Mouse (Mus musculus) gastrocnemius, postnatal 14 days (tissue): ENCODE data around the gene Slc29a1. TPM values are rescaled to one million over a fixed set of nuclear protein-coding genes. Genes with fewer than 3 reads are reported as not detected.

Source experiments
- DNase-seq: peaks from one replicate; pipeline ENCODE4 v3.0.0; 2021; ENCODE audit warnings: mixed read lengths
- intact Hi-C: fragments of 180-260 bp; cut with DNase I; formaldehyde crosslinking; loops from one replicate; pipeline ENCODE4 v1.15.1; 2025; ENCODE audit warnings: low total_unique reads
- total RNA-seq, 2 experiments: library from RNA; stranded (reverse); gene quantifications; 2 replicates each; pipeline ENCODE4 v1.2.3; 2021

The Slc29a1 gene
- total RNA-seq, 2 experiments from 2014 or later, result 59.2 to 71.6 TPM

DNA sequence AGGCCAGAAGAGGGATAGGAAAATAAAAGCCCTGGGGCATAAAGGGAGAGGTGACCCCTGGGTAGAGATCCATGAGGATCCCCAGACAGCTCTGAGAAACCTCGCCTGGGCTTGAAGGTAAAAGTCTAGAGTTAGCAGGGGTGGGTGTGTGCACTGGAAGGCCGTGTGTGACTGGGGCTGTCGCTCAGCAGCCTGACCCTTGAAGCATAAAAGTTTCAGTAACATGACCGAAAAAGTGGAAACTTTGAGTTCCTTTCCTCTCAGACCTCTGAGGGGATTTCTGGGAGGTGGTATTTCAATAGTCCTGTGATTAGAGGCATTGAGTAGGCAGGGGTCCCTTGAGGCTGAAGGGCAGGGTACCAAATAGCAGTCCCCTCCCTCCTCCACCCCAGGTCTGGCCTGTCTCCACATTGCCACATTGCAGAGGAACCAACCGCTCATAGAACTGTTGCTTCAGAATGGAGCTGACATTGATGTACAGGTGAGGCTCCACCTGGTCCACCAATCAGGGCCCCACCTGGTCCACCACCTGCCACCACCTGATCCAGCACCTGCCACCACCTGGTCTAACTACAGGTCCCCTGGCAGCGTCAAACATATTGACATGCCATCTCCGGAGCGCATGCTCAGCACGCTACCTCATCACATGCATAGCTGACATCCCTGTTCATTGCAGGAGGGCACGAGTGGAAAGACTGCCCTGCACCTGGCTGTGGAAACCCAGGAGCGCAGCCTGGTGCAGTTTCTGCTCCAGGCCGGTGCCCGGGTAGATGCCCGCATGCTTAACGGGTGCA is 39.5 kb downstream of the Slc29a1 start:
- no peak for DNase-seq
- intact Hi-C loops, result no loop called here

DNA sequence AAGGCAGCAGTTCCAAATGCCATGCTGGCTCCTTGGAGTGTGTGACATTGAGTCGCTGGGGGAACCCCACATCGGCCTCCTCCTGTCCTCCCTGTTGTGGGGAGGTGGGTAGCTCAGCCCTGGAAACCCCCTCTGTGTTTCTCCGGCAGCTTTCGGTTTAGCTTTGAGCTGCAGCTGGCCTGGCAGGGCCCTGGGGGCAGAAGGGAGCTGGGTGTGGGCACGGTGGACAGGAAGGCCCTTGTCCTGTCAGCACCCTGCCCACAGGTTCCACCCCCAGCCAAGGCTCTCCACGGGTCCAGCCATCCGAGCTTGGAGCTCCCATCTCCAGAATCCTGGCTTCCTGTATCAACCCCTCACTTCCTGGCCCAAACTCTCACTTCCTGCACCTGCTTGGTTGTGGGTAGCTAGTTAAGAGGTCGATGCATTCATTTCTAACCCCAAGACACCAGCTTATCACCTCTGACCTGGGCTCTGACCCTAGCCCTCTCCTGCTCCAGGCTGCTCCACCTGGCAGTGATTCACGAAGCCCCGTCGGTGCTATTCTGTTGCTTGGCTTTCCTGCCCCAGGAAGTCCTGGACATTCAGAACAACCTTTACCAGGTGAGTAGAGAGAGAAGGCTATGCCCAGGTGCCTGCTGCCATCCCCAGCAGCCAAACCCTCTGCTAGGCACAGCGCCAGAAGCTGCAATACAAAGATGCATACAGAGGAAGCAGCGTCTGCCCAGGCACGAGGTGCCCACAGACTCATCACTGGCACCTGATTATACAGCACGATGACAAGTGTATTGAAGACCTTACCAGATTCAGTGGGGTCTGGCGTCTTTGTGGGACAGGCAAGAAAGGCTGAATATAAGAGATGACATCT is 41.2 kb downstream of the Slc29a1 start:
- intact Hi-C loops, result no loop called here
- DNase-seq, result no peak

DNA sequence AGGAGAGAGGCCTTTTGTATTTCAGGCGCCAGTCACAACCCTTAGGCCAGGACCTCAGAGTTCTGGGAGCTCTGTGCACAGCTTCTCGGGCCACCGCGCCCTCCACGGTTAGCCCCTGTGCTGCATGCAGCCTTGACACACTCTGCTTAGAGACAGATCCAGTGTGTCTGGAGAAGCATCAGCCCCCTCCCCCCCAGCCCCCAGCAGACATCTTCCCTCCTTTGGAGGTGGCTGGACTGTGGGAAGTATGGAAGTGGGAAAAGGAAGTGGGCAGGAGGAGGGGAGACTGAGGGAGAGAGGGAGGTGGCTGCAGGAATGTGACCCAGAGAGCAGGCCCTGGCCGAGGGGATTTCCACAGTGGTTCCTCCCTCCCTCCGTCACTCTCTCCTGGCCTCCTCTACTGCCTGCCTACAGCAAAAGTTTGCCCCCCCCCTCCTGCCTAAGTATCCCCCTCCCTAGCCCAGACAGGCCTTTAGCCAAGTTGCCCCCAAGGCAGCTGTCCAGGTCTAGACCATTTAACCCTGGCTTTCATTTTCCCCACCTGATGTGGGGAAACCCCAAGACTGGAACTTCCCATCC is 42.1 kb downstream of the Slc29a1 start:
- intact Hi-C loops, result no loop called here
- no peak for DNase-seq

- intact Hi-C loops, result no loop called here
- no peak for DNase-seq
Observed at GRCm38 (mm10) chr17:45556514-45557245, 42.7 kb downstream of the Slc29a1 start.

- intact Hi-C loops, result no loop called here
- DNase-seq, result no peak
Observed at GRCm38 (mm10) chr17:45556107-45556489, 43.3 kb downstream of the Slc29a1 start.

GRCm38 (mm10) chr17:45555452-45556106 is 43.8 kb downstream of the Slc29a1 start, which contains the start of gene Nfkbie:
Gene Nfkbie, plus strand, starts transcription at chr17:45555703.
- peak; percentile 93 for DNase-seq
- intact Hi-C loops, result no loop called here

DNA sequence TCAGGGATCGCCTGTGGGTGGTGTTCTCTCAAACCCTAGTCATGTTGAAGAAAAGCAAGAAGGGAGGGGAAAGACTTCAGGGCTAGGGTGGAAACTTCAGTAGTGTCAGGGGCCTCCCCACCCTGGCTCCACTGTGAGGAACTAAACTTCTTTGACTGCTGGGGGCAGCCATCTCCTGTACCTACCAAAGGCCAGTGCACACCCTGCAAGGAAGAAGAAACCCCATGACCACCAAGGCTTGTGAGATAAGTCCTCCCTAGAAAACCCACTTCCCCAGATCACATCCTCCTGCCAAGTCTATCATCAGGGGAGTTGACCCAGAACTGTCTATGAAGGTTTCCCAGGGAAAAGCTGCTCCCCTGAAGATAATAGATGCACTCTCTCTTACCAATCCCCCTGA is 45.0 kb downstream of the Slc29a1 start:
- no peak for DNase-seq
- intact Hi-C loops, result no loop called here

DNA sequence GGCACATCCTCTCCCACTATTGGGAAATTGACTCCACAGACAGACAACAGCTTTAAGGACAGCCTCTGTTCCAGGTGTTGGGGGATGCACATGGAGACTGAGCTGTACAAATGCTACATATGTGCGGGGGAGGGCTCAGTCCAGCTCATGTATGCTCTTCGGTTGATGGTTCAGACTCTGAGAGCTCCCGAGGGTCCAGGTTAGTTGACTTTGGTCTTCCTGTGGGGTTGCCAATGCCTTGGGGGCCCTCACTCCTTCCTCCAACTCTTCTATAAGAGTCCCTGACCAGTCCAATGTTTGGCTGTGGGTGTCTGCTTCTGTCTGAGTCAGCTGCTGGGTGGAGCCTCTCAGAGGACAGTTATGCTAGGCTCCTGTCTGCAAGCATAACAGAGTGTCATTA is 46.3 kb downstream of the Slc29a1 start:
- intact Hi-C loops, result loop anchor here (2.0 kb wide), 1 partner anchor 34 kb away; no protein-coding TSS in a partner anchor
- DNase-seq, result no peak

- peak; percentile 67 for DNase-seq
- intact Hi-C loops, result loop anchor here (2.0 kb wide), 2 partner anchors 33 to 71 kb away; no protein-coding TSS in a partner anchor
Observed at GRCm38 (mm10) chr17:45551816-45552451, 47.5 kb downstream of the Slc29a1 start.

- intact Hi-C loops, result loop anchor here (2.0 kb wide), 1 partner anchor 71 kb away; no protein-coding TSS in a partner anchor
- no peak for DNase-seq
Observed at GRCm38 (mm10) chr17:45551249-45551796, 48.1 kb downstream of the Slc29a1 start.

GRCm38 (mm10) chr17:45550253-45550652 is 49.2 kb downstream of the Slc29a1 start:
- DNase-seq, result no peak
- intact Hi-C loops, result loop anchor here (2.0 kb wide), 1 partner anchor 69 kb away; no protein-coding TSS in a partner anchor

DNA sequence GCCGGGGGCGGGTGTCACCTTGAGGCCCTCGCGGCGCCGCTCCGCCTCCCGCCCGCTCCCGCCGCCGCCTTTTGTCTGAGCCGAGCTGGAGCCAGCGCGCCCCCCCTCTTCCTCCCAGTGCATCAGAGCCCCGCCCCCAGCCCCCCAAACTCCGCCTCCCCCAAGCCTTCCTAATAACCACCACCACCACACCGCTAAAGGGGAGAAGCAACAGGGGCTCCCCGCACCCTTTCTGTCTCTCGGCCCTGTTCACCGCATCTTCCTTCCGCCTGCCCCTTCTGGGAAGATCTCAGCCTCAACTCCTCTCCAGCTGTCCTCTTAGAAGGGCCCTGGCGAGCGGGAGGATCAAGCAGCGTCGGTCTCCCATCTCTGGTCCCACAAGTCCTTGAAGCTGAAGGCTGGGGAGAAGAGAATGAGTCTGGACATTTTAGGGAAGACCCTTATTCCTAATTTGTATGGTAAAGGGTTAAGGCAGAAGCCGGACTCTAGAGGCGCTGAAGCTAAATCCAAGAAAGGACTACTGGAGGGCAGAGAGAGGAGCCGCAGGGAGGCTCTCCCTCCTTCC is 49.7 kb downstream of the Slc29a1 start, which contains the start of gene Tmem151b:
TSS of gene Tmem151b (minus strand) at position 61 of the 565 bp plus-strand sequence.
- no peak for DNase-seq
- intact Hi-C loops, result loop anchor here (2.0 kb wide), 1 partner anchor 69 kb away; no protein-coding TSS in a partner anchor

DNA sequence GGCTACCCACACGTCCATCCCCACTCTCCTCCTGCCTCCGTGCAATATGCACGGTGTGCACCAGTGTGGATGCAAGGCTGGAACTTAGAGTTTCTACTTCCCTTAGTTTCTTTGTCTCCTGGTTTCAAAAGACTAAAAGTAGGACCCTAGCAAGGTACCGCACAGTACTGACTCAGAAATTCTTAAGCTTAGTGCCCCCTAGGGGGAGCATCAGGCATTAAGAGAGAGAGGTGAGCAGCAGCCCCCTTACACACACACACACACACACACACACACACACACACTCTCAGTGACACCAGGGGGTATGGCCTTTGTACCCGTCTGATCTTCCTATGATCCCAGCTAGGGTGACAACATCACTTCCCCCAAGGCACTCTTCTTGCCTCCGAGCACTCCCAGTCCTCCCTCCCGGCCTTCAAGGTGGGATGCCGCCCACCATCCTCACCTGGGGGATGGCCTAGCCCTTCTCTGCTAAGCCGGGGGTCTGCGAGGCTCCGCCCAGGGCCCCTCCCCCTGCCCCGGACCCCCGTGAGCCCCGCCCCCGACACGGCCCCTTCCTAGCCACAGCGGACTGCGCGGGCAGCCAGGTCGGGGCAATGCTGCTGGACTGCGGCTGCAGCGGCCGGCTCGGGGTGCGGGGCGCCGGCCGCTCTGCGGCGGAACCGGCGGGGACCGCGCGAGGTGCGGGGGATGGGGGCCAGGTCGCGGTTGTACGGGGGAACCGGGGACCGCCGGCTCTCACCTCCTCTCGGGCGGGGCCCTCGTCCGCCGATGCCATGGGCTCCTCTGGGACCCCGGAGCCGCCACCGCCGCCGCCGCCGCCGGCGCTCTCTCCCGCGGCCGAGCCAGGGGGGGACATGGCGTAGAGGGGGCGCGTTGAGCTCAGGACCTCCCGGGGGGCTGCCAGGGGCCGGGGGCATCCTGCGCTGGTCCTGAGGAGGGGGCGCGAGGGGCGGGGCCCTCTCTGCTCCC is 50.6 kb downstream of the Slc29a1 start:
- intact Hi-C loops, result no loop called here

GRCm38 (mm10) chr17:45547461-45548190 is 51.8 kb downstream of the Slc29a1 start:
- DNase-seq, result no peak
- intact Hi-C loops, result no loop called here

More for the DNA sequence above, 50.6 kb downstream of the Slc29a1 start:
- no peak for DNase-seq

GRCm38 (mm10) chr17:45546941-45547340 is 52.5 kb downstream of the Slc29a1 start:
- intact Hi-C loops, result no loop called here
- no peak for DNase-seq
